Mouse (Mus musculus): ENCODE results near the gene Nkx2-3. TPM values are rescaled to one million over a fixed set of nuclear protein-coding genes. Genes with fewer than 3 reads are reported as not detected.

The Nkx2-3 gene
- polyA plus RNA-seq, 1 experiment from 2014 or later: 3.6 TPM

- Histone ChIP-seq H3K36me3 (no peaks in the 10 kb centered on the region), H3K9ac (replicated peaks) (no peak overlapping the region), H3K27ac (replicated peaks) (no peak overlapping the region), H3K4me2 (replicated peaks) (no peak overlapping the region), H3K4me3 (no peak overlapping the region), H3K27me3 (no peaks in the 10 kb centered on the region), H3K4me1 (no peaks in the 10 kb centered on the region), H3K9me3 (no peaks in the 10 kb centered on the region)
- WGBS: 72% methylated on average over 11 of the region's 11 CpGs
- no peak for ATAC-seq (replicated peaks)
Observed at GRCm38 (mm10) chr19:43641833-43642232, 29.7 kb downstream of the Nkx2-3 start.

- no peaks in the 10 kb centered on the region for H3K36me3 ChIP-seq
- ATAC-seq (replicated peaks): no peak
- no peak overlapping the region for H3K4me2 ChIP-seq (replicated peaks)
- no peak overlapping the region for H3K27ac ChIP-seq (replicated peaks)
- H3K9me3 ChIP-seq: no peaks in the 10 kb centered on the region
- no peaks in the 10 kb centered on the region for H3K4me1 ChIP-seq
- H3K9ac ChIP-seq (replicated peaks): no peak overlapping the region
- no peaks in the 10 kb centered on the region for H3K27me3 ChIP-seq
- WGBS: 87% methylated on average over 9 of the region's 9 CpGs
- no peak overlapping the region for H3K4me3 ChIP-seq
Observed at GRCm38 (mm10) chr19:43642843-43643242, 30.7 kb downstream of the Nkx2-3 start.

GRCm38 (mm10) chr19:43645508-43645907 is 33.4 kb downstream of the Nkx2-3 start:
- no peaks in the 10 kb centered on the region for H3K36me3 ChIP-seq
- no peaks in the 10 kb centered on the region for H3K4me1 ChIP-seq
- no peak overlapping the region for H3K27ac ChIP-seq (replicated peaks)
- H3K27me3 ChIP-seq: no peaks in the 10 kb centered on the region
- no peaks in the 10 kb centered on the region for H3K9me3 ChIP-seq
- no peak for ATAC-seq (replicated peaks)
- H3K4me3 ChIP-seq: no peak overlapping the region
- H3K9ac ChIP-seq (replicated peaks): no peak overlapping the region
- no peak overlapping the region for H3K4me2 ChIP-seq (replicated peaks)
- 90% methylated on average over 9 of the region's 9 CpGs for WGBS

- 64% methylated on average over 7 of the region's 7 CpGs for WGBS
Observed at GRCm38 (mm10) chr19:43646852-43647251, 34.7 kb downstream of the Nkx2-3 start.

GRCm38 (mm10) chr19:43647261-43647660 is 35.1 kb downstream of the Nkx2-3 start:
- Histone ChIP-seq H3K4me1 (no peaks in the 10 kb centered on the region), H3K4me2 (replicated peaks) (no peak overlapping the region), H3K36me3 (no peaks in the 10 kb centered on the region), H3K27me3 (no peaks in the 10 kb centered on the region), H3K9ac (replicated peaks) (no peak overlapping the region), H3K4me3 (no peak overlapping the region), H3K27ac (replicated peaks) (no peak overlapping the region), H3K9me3 (no peaks in the 10 kb centered on the region)
- no peak for ATAC-seq (replicated peaks)
- 93% methylated on average over 9 of the region's 9 CpGs for WGBS

More at GRCm38 (mm10) chr19:43646852-43647251, 34.7 kb downstream of the Nkx2-3 start:
- Histone ChIP-seq H3K4me1 (no peaks in the 10 kb centered on the region), H3K9me3 (no peaks in the 10 kb centered on the region), H3K9ac (replicated peaks) (no peak overlapping the region), H3K27ac (replicated peaks) (no peak overlapping the region), H3K27me3 (no peaks in the 10 kb centered on the region), H3K4me2 (replicated peaks) (no peak overlapping the region), H3K36me3 (no peaks in the 10 kb centered on the region), H3K4me3 (no peak overlapping the region)
- ATAC-seq (replicated peaks): no peak

GRCm38 (mm10) chr19:43648343-43648742 is 36.2 kb downstream of the Nkx2-3 start:
- Histone ChIP-seq H3K4me3 (no peak overlapping the region), H3K9ac (replicated peaks) (no peak overlapping the region), H3K9me3 (no peaks in the 10 kb centered on the region), H3K4me1 (no peaks in the 10 kb centered on the region), H3K36me3 (no peaks in the 10 kb centered on the region), H3K27me3 (no peaks in the 10 kb centered on the region), H3K4me2 (replicated peaks) (no peak overlapping the region), H3K27ac (replicated peaks) (no peak overlapping the region)
- WGBS: 91% methylated on average over 4 of the region's 4 CpGs
- ATAC-seq (replicated peaks): no peak

- H3K9ac ChIP-seq (replicated peaks): no peak overlapping the region
- H3K36me3 ChIP-seq: no peaks in the 10 kb centered on the region
- no peaks in the 10 kb centered on the region for H3K9me3 ChIP-seq
- WGBS: 66% methylated on average over 8 of the region's 8 CpGs
- H3K4me2 ChIP-seq (replicated peaks): no peak overlapping the region
- no peak overlapping the region for H3K4me3 ChIP-seq
- H3K27ac ChIP-seq (replicated peaks): no peak overlapping the region
- H3K4me1 ChIP-seq: no peaks in the 10 kb centered on the region
- no peaks in the 10 kb centered on the region for H3K27me3 ChIP-seq
- ATAC-seq (replicated peaks): no peak
Observed at GRCm38 (mm10) chr19:43651241-43651785, 39.2 kb downstream of the Nkx2-3 start.

- ATAC-seq (replicated peaks): no peak
- H3K4me3 ChIP-seq: no peak overlapping the region
- H3K27ac ChIP-seq (replicated peaks): no peak overlapping the region
- 38% methylated on average over 11 of the region's 11 CpGs for WGBS
- no peak overlapping the region for H3K4me2 ChIP-seq (replicated peaks)
- H3K9ac ChIP-seq (replicated peaks): no peak overlapping the region
- H3K4me1 ChIP-seq: no peaks in the 10 kb centered on the region
- H3K9me3 ChIP-seq: no peaks in the 10 kb centered on the region
- no peaks in the 10 kb centered on the region for H3K27me3 ChIP-seq
- no peaks in the 10 kb centered on the region for H3K36me3 ChIP-seq
Observed at GRCm38 (mm10) chr19:43655735-43656492, 43.8 kb downstream of the Nkx2-3 start.

GRCm38 (mm10) chr19:43659632-43660031 is 47.5 kb downstream of the Nkx2-3 start:
- no peak overlapping the region for H3K4me3 ChIP-seq
- H3K4me1 ChIP-seq: no peaks in the 10 kb centered on the region
- no peaks in the 10 kb centered on the region for H3K27me3 ChIP-seq
- no peaks in the 10 kb centered on the region for H3K9me3 ChIP-seq
- H3K4me2 ChIP-seq (replicated peaks): no peak overlapping the region
- H3K9ac ChIP-seq (replicated peaks): no peak overlapping the region
- ATAC-seq (replicated peaks): no peak
- H3K27ac ChIP-seq (replicated peaks): no peak overlapping the region
- WGBS: 84% methylated on average over 6 of the region's 6 CpGs
- H3K36me3 ChIP-seq: peaks cover 6% of the 10 kb centered on the region; the same call in 1 of the 2 replicates

GRCm38 (mm10) chr19:43660774-43661173 is 48.6 kb downstream of the Nkx2-3 start:
- H3K9ac ChIP-seq (replicated peaks): no peak overlapping the region
- H3K27ac ChIP-seq (replicated peaks): no peak overlapping the region
- no peak for ATAC-seq (replicated peaks)
- no peaks in the 10 kb centered on the region for H3K27me3 ChIP-seq
- peaks cover 6% of the 10 kb centered on the region; the same call in 1 of the 2 replicates for H3K36me3 ChIP-seq
- no peak overlapping the region for H3K4me3 ChIP-seq
- 86% methylated on average over 9 of the region's 9 CpGs for WGBS
- no peaks in the 10 kb centered on the region for H3K4me1 ChIP-seq
- no peak overlapping the region for H3K4me2 ChIP-seq (replicated peaks)
- no peaks in the 10 kb centered on the region for H3K9me3 ChIP-seq

GRCm38 (mm10) chr19:43662176-43662967 is 50.2 kb downstream of the Nkx2-3 start:
- 36% methylated on average over 19 of the region's 19 CpGs for whole genome bisulfite sequencing
- no peaks in the 10 kb centered on the region for H3K27me3 ChIP-seq
- H3K9me3 ChIP-seq: no peaks in the 10 kb centered on the region
- no peak overlapping the region for H3K4me3 ChIP-seq
- H3K4me2 ChIP-seq (replicated peaks): no peak overlapping the region
- H3K36me3 ChIP-seq: peaks cover 6% of the 10 kb centered on the region; the same call in 1 of the 2 replicates
- H3K4me1 ChIP-seq: no peaks in the 10 kb centered on the region
- H3K9ac ChIP-seq (replicated peaks): no peak overlapping the region
- peak; percentile 48; the same call in 1 of the 2 replicates for ATAC-seq (replicated peaks)
- no peak overlapping the region for H3K27ac ChIP-seq (replicated peaks)

GRCm38 (mm10) chr19:43663471-43663870 is 51.3 kb downstream of the Nkx2-3 start:
- ATAC-seq (replicated peaks): no peak
- no peak overlapping the region for H3K4me2 ChIP-seq (replicated peaks)
- no peaks in the 10 kb centered on the region for H3K9me3 ChIP-seq
- H3K9ac ChIP-seq (replicated peaks): no peak overlapping the region
- H3K4me1 ChIP-seq: no peaks in the 10 kb centered on the region
- 81% methylated on average over 8 of the region's 8 CpGs for WGBS
- no peak overlapping the region for H3K27ac ChIP-seq (replicated peaks)
- peaks cover 6% of the 10 kb centered on the region; the same call in 1 of the 2 replicates for H3K36me3 ChIP-seq
- H3K4me3 ChIP-seq: no peak overlapping the region
- H3K27me3 ChIP-seq: no peaks in the 10 kb centered on the region

Measured in forebrain, embryonic 15.5 days (tissue).